Mouse (Mus musculus): ENCODE measurements around the gene Gm42878. TPM values are rescaled to one million over a fixed set of nuclear protein-coding genes. Genes with fewer than 3 reads are reported as not detected.
"Not testable (repeated sequence)": the region's sequence is repeated elsewhere in the genome, so short reads cannot be mapped to it uniquely, and the experiment has no call there.

Gm42878 gene
- total RNA-seq, 2 experiments from 2014 or later, result not detected

DNA sequence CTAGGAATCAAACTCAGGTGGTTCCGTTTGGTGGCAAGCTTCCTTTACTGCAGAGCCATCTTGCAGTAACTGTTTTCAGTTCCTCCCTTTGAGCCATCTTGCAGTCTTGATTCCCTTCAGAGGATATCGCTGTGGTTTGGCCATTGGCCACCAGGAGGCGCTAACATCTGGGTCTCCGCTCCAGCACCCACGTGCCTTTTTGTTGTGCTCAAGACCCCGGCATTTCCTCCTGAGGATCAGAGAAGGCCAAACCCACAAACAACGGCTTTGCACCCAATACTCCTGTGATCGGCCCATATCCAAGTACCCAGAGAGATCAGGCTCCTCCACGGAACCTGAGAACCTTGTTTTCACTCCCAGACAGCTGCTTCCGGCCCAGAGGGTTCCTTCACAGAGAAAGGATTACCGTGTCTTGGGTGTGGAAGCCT lies 19.2 kb upstream of the Gm42878 start:
- peak; percentile 92 for DNase-seq

DNA sequence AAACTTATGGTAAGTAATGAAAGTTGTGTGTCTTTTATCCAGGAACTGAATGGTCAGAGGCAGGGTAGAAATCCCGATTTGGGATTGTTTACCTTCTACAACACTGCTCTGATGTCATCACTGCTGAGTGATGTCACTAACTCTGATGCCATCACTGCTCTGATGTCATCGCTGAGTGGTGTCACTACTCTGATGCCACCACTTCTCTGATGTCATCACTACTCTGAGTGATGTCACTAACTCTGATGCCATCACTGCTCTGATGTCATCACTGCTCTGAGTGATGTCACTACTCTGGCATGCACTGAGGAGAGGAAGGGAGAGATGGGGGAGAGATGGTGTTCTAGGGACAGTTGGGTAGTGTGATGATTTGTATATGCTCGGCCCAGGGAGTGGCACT lies 17.2 kb upstream of the Gm42878 start:
- DNase-seq, result no peak

DNA sequence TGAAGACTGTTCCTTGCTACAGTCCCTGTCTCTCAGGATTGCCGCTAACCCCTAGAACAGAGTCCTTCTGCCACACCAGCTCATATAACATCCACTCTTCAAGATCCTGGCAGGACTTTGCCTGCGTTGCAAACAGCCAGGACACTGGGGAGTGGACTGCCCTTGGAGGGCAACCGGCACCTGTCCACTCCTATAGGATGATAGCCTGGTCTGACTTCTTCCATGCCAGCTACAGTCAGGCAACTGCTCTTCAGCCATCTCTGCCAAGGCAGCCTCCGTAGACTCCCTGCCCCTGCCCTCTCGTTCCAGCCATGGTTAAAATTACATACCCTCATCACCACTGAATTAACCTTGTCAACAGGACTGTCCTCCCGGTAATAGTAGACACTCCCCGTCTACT lies 3.9 kb upstream of the Gm42878 start:
- no peak for DNase-seq

DNA sequence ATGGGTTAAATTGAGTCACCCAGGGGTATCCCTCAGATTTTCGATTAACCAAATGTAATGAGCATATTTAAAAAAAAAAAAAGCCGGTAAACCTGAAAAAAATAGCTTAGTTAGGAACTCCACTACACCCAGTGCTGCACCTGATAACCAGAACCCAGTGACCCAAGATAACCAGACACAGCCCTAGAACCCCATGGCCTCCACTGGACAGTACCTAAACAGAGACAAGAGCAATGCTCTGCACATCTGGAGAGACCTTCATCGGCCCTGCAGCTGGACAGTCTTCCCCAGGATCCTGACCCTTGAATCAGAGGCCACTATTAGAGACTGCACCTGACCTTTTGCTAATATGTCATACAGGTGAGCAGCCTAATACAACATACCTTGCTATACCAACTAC lies 1.8 kb upstream of the Gm42878 start:
- DNase-seq, result no peak

DNA sequence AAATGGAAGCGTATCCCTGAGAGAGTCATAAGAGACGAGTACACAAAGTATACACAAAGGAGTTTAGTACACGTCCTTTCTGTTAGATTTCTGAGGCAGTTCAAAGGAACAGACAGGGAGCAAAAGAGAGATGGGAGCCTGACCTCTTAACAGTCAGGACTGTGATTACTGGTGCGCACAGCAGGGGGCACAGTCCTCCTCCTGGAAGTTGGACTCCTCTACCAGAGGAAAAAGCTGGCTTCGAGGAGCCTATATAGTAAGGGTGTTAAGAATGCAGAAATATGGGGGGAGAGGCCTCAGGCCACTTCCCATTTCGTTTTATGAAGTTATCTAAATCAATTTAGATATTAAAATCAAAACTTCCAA lies 1.2 kb upstream of the Gm42878 start:
- peak; percentile 66 to 76 for DNase-seq

DNA sequence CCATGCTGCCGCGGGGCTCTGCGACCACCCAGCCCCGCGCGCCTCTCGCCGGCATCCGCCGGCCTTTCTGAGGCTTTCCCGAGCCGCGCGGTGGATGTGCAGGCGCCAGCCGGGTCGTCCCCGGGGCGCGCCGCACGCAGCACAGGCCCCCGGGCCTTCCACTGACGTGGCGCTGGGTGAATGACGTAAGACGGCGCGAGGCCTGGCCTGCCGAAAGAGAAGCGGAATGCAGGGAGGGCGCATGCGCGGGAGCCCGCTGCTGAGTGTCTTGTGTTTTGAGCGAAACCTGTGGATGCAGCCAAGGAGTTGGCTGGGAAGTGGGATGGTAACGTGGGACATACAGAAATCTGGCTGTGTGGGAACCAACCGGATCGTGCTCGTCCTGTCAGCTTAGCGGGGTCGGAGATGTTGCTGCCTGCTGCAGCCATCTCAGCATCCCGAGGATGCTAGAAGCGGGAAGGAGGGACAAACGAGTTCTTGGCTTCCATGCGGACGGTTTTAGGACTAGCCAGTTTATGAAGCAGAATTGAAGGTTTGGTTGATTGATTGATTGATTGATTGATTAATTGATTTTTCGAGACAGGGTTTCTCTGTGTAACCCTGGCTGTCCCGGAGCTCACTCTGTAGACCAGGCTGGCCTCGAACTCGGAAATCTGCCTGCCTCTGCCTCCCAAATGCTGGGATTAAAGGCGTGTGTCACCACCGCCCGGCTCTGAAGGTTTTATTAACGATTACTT lies 679 bp upstream of the Gm42878 start, which contains the start of gene Mapkapk5:
TSS of gene Mapkapk5 (minus strand) at position 113 of the 737 bp plus-strand sequence.
- DNase-seq, result peak; percentile 98

DNA sequence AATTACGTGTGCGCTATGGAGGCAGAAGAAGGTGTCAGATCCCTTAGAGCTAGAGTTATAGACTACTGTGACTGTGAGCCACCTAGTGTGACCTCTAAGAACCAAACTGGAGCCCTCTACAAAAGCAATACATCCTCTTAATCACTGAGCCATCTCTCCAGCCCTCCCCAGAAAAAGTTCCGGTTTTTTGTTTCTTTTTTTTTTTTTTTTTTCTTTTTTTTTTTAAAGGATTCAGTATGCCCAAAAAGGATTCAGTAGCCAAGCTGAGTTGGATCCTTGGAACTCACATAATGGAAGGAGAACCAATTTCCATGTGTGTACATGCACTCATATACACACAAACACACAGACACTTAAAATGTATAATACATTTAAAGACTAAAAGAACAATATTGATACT lies 1.9 kb downstream of the Gm42878 start:
- no peak for DNase-seq

DNA sequence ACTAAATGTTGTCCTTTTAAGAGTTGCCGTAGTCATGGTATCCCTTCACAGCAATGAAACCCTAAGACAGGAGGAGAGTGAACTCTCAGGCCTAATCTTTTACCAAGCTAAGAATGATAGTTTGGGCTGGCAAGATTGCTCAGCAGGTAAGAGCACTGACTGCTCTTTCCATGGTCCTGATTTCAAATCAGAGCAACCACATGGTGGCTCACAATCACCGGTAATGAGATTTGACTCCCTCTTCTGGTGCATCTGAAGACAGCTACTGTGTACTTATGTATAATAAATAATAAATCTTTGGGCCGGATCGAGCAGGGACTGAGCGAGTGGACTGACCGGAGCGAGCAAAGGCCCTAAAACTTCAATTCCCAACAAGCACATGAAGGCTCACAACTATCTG lies 4.0 kb downstream of the Gm42878 start:
- no peak for DNase-seq

DNA sequence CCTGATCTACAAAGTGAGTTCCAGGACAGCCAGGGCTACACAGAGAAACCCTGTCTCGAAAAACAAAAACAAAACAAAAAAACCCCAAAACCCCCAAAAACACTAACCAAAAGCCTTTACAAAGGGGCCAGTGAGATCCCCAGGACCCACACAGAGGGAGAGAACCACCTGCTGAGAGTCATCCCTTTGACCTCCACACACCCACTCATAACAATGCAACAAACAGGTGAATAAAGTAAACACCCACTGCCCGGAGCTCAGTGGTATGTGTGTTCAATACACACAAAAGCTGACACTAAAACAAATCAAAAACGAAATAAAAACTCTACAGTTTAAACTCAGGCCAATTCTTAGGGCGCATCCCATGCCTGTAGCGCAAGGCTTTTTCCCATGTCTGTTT lies 5.2 kb downstream of the Gm42878 start:
- DNase-seq, result no peak

DNA sequence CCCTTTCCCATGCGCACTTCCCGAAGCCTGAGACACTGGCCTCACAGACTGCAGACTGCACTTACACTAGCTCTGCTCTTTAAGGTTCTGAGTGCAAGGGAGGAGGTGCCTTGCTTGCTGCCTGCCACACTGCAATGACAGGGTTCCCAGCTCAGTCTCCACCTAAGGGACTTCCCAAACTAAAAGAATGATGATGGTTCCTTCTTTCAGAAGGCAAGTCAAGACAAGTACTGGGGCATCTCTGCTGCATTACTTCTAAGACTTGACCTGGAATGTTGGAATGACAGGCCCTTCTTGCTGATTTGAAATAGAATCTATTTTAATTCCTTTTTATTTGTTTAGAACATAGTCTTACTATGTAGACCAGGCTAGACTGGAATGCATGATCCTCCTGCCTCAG lies 7.7 kb downstream of the Gm42878 start:
- DNase-seq, result no peak

DNA sequence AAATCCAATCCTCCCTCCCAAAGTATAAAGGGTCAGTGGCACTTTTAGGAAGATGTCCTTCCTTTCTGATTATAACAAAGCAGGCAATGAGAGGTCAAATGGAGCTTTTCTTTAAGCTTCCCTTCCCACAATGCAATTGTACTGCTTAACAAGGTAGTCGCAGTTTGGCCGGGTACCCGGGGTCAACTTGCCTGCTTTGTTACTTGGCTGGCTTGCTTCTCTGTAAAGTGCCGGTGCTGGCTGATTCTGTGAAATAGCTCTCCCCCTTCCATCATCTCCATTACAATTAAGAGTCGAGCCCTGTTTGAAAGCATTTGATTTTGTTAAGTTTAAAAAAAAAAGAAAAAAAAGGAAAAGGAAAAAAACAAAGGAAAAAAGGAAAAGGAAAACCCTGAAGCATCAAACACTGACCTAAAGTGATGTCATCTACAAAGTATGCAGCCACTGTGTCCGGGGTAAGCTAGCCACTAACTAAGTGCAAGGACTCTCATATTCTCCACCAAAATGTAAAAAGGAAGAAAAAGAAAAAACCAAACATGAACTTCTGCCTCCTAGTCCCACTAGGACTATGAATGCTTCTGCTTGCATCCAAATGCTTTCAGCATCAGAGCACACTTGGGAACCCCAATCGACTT lies 8.2 kb downstream of the Gm42878 start:
- no peak for DNase-seq

DNA sequence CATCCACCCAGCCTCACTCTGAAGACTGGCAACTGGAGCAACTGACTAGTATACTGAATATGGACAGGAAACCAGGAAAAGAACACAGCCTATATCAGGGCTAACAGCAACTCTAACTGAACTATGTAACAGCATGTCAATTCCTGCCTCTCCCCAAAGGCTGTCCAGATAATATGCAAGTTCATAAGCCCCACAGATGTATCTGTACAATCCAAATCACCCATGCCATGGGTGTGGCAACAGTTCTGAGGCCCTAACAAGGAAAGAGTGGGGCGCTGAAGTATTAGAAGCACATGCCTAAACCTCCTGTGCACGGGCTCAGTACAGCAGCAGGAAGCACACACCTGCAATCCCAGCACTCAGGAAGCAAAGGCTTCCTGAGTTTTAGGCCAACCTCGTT lies 10.2 kb downstream of the Gm42878 start:
- no peak for DNase-seq

DNA sequence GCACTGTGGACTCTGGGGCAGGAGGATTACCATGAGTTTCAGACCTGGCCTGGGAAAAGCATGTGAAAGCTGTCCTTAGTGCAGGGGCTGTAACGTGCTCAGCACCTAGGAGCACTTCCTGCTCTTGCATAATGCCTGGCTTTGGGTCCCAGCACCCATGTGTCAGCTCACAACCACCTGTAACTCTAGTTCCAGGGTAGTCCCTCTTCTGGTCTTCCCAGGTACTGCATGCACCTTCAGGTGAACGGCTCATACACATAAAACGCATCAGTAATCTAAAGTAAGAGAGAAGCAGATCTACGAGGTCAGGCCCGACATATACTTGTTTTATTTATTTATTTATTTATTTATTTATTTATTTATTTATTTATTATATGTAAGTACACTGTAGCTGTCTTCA lies 10.8 kb downstream of the Gm42878 start:
- no peak for DNase-seq

DNA sequence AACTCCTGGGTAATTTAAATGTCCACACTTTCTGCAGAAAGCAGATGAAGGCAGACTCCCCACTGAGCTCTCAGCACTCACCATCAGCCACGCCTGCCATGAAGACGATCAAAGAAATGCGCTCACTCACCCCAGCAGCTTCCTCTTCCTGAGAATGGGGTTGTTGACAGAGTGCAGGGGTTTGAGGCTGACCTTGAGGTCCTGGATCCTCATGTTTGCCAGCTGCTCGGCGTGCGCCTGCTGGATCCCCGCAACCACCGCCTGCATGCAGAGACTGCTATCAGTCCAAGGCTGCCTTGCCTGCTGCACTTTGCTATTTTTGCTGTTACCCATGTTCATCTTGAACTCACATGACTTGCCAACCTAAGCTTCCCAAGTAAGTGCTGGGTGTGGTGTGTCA lies 18.3 kb downstream of the Gm42878 start:
- peak; percentile 44 to 64 for DNase-seq

DNA sequence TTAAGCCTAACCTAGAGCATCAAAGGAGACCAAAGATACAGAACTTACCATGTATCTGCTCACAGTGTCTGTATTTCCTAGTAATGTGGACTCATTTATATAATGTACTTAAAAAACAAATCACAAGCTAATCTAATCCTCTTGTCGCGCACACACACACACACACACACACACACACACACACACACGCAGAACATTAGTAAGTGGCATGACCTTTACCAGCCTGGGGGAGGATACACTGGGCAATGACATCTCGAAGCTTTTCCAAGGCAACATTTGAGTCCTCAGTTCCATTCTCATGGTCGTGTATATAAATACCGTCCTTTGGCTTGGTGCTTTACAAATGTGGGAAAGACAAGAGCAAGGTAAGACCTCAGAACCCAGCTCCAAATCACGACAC lies 18.8 kb downstream of the Gm42878 start:
- peak; percentile 45 to 57 for DNase-seq

DNA sequence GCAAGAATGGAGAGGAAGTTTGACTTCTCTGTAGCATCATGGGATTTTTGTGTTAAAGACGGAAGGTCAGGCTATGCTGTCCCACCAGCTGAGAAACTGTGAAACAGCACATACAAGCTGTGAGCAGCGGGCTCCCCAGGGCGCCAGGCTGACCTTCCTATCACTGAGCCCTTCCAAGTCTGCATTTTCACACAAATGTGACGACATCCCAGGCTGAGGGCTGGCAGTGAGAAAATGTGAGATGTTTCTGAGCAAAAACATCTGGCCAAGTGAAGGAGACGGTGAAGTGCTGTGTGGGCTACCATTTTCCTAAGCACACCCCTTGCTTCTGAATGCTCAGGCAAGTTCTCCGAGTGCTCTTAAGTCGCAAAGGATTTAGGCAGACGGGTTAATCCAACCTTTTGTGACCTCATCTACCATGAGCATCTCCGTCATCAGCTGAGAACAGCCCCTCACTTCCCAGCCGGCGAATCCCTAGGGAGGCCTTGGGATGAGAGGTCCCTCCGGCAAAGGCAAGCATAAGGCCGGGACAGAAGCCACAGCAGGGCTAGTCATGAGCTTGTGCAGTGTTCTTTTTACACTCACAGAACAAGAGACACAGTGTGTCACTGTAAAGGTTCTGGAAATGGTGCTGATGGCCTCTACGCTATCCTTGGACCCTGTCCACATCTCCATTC lies 19.4 kb downstream of the Gm42878 start:
- DNase-seq, result peak in 1 of 2 experiments; percentile 21

DNA sequence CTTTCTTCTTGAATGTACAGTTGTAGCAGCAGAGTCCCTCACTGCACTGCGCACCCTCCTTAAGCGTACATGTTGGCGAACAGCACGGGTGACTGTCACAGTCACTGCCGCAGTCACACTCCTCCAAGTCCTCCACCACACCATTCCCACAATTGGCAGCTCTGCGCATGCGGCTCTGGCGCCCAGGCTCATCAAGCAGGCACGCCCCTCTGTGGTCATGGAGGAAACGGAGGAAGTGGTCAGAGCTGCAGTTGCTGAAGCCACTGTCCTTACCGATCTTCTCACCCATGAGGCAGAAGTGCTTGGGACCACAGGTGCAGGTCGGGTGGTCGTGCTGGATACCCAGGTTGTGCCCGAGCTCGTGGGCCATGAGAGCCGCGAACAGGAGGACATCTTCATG lies 25.5 kb downstream of the Gm42878 start:
- not testable (repeated sequence) for DNase-seq

DNA sequence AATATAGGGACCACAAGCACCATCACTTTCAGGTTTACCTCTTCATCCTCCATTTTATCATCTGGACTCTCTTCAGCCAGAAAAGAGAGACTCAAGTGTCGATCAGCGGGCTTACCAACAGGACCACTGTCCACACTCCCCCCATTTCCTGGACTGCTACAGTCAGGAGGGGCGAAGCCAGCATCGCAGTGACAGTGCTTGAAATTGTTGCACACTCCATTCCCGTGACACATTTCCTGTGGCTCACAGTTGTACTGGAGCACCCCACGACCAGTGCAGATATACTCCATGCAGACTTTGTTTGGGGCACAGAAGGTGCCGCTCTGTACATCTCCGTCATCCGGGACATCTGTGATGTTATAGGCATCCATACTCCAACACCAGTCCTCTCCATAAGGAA lies 26.3 kb downstream of the Gm42878 start:
- no peak for DNase-seq

DNA sequence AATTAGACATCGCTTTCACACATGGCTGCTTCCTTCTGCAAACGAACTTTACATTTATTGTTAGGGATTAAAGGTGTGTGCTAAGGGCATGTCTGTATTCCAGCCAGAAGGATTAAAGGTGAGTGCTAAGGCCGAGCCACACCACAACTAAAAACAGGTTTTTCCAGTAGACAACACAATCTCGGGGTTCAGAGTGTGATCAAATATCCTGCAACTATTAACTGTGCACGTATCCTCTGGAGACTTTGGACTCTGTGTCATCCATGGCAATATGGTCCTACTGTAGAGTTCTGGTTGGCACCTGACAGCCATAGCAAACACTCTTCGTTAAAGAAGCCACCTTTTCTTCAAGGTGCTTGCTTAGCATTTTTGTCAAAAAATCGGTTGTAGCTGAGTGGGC lies 35.3 kb downstream of the Gm42878 start:
- no peak for DNase-seq

DNA sequence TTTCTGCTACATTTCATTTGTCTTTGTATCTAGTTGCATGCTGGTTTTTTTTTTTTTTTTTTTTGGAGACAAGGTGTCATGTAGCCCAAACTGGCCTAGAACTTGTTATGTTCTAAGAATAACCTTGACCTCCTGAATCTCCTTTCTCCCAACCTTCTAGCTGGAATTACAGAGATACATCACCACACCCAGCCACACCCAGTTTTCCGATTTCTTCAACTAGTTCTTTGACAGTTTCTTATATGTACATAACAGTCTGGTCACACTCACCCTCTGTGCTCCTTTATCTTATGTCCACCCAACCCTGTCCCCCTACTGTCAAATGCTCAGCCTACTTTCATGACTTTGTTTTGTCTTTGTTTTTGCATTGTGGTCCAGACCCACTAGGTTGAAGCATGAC lies 38.4 kb downstream of the Gm42878 start:
- no peak for DNase-seq

DNA sequence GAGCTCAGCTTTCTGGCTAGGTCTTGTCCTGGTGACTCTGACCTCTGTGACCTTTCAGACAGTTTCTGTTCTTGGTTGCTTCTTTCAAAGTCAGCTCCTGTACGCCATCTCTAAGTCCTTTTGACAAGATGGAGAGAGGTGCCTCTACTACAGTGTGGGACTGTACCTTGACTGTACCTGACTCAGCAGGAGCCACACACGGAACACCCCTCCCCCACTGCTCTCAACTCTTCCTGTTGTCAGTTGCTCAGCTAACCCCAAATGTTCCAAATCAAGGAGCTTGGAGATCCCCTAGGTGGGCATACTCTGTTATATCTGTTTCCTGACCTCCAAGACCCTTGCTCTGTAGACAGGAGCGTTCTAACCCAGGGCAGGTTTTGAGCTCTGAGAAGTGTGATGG lies 42.1 kb downstream of the Gm42878 start, which contains the start of gene Adam1b:
TSS of gene Adam1b (minus strand) at position 205 of the 400 bp plus-strand sequence.
- DNase-seq, result no peak

DNA sequence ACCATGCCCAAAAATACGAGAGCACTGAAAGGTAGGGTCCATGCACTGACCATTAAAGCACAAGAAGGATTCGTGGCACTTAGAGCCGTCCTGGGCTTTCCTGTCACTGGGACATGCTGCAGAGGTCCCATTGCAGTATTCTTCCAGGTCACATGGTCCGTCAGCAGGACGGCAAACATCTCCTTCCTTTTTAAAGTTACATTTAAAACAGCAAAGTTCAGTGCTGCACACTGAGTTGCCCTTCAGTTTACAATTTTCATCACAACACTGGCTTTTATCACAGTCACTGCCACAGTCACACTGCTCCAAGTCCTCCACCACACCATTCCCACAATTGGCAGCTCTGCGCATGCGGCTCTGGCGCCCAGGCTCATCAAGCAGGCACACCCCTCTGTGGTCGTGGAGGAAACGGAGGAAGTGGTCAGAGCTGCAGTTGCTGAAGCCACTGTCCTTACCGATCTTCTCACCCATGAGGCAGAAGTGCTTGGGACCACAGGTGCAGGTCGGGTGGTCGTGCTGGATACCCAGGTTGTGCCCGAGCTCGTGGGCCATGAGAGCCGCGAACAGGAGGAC lies 43.8 kb downstream of the Gm42878 start:
- DNase-seq, result not testable (repeated sequence)

DNA sequence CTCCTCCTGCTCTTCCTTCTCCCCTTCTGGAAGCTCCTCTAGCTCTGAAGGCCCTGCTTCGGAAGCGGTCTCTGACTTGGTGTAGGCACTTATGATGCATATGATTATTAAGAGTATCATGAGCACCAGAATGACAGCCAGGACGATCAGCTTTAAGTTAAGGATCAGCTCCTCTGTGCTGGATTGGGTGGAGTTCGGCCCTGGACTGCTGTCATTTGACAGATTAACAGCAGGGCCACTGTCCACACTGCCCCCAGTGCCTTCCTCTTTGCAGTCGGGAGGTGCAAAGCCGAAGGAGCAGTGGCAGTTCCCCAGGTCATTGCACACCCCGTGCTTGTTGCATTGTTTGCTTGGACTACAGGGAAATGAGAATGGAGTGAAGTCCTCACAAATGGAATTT lies 44.6 kb downstream of the Gm42878 start:
- no peak for DNase-seq

Measured in adrenal gland, postnatal 36 days (tissue).